Mouse (Mus musculus): ENCODE data around the gene Nr2c1.

Gene Nr2c1

GRCm38 (mm10) chr10:94210718-94211618, 63.1 kb downstream of the Nr2c1 start:
- peak; percentile 26 for DNase-seq (ENCODE audit: low spot score)

GRCm38 (mm10) chr10:94211725-94212124, 63.9 kb downstream of the Nr2c1 start:
- DNase-seq (ENCODE audit: low spot score), result no peak

- DNase-seq (ENCODE audit: low spot score), result peak; percentile 11
These were observed 77.4 kb downstream of the Nr2c1 start for GRCm38 (mm10) chr10:94225026-94225750.

- no peak for DNase-seq (ENCODE audit: low spot score)
These were observed 82.6 kb downstream of the Nr2c1 start for GRCm38 (mm10) chr10:94230172-94230981.

- no peak for DNase-seq (ENCODE audit: low spot score)
These were observed 83.2 kb downstream of the Nr2c1 start for GRCm38 (mm10) chr10:94231025-94231424.

- DNase-seq (ENCODE audit: low spot score), result no peak
These were observed 87.4 kb downstream of the Nr2c1 start for GRCm38 (mm10) chr10:94235200-94235599.

- DNase-seq (ENCODE audit: low spot score), result no peak
These were observed 93.5 kb downstream of the Nr2c1 start for GRCm38 (mm10) chr10:94241346-94241745.
